Mouse (Mus musculus) gastrocnemius, adult 2 months (tissue): ENCODE measurements around the gene Kbtbd3. TPM values are rescaled to one million over a fixed set of nuclear protein-coding genes. Genes with fewer than 3 reads are reported as not detected.

Experiments used
- DNase-seq: peaks from one replicate; pipeline ENCODE4 v3.0.0; 2022
- H3K27ac ChIP-seq: fragments of 200-600 bp; 2 replicates; pipeline ENCODE4 v1.8.1; 2022; ENCODE audit warnings: mild to moderate bottlenecking
- H3K4me3 ChIP-seq: fragments of 200-600 bp; 2 replicates; pipeline ENCODE4 v1.8.1; 2022; ENCODE audit warnings: mild to moderate bottlenecking, moderate library complexity
- CTCF ChIP-seq: fragments of 200-600 bp; IDR thresholded peaks from 2 replicates; pipeline ENCODE4 v1.8.1; 2022; ENCODE audit warnings: antibody characterized with exemption, mild to moderate bottlenecking, moderate library complexity
- intact Hi-C: fragments of 180-260 bp; cut with DNase I; formaldehyde crosslinking; loops from one replicate; pipeline ENCODE4 v1.15.1; 2025
- long read RNA-seq, 2 experiments: library from polyadenylated mRNA; stranded (forward); transcript quantifications; one replicate each; pipeline ENCODE4 v2.0.0; 2021
- total RNA-seq, 2 experiments: library from RNA; stranded (reverse); gene quantifications; 2 replicates each; pipeline ENCODE4 v1.2.3; 2021

Kbtbd3 gene
- total RNA-seq: 1 to 10 TPM; 4.7 to 5.7 TPM
- long read RNA-seq, experiment 1, partial matches to known transcripts: 1 of 9 reads
- long read RNA-seq, experiment 1, other reads (novel, unspliced or antisense): 1 of 9 reads
- long read RNA-seq, experiment 2, transcript Kbtbd3-202 (4 exons, 2,313 nt): major isoform, 7 of 17 reads
- long read RNA-seq, experiment 2, transcript Kbtbd3-201 (3 exons, 2,231 nt): minor isoform, 5 of 17 reads
- long read RNA-seq, experiment 2, partial matches to known transcripts: 2 of 17 reads
- long read RNA-seq, experiment 2, other reads (novel, unspliced or antisense): 3 of 17 reads

DNA sequence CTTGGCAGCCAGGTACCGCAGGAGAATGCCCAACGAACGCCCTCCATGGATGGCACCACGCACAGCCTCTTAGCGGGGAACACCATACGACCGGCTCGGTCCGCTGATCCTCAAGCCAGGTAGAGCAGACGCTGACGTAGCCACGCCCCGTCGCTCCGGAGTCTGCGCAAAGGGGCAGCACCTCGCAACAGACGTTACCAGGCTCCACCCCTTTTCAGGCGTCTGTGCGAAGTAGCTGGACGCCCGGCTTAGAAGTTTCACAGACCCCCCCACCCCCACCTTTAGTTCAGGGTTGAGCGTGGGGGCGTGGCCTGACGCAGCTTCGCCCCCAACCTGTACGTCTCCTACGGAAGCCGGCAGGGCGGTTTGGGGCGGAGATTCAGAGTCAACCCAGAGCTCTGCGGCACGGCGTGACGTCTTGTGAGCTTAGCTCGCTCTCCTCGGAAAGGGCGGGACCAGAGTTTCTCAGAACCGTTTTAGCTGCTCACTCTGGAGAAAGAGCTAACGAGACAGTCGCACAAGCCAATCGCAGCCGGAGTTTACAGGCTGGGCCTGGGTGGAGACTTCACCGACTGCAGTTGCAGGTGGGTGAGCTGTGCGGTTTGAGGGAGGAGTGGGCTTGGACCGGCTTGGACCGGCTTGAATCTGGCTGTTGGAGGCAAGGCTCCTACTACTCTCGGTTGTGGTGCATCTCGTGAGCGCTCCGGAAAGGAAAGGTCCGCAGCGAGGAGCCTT lies at the start of gene Kbtbd3, which contains the start of gene Aasdhppt:
Kbtbd3 (plus strand) TSS at position 483 of the 735 bp plus-strand sequence.
Aasdhppt (minus strand) TSS at position 121 of the 735 bp plus-strand sequence.
- Histone ChIP-seq H3K27ac (peak within 1 kb of the TSS; percentile 97), H3K4me3 (peak within 1 kb of the TSS; percentile 97)
- peak; percentile 99 for DNase-seq
- TF ChIP-seq CTCF: no peak
- intact Hi-C loops: loop anchor here (2.0 kb wide), 1 partner anchor 67 kb away; the partner anchor contains the start of gene Msantd4

DNA sequence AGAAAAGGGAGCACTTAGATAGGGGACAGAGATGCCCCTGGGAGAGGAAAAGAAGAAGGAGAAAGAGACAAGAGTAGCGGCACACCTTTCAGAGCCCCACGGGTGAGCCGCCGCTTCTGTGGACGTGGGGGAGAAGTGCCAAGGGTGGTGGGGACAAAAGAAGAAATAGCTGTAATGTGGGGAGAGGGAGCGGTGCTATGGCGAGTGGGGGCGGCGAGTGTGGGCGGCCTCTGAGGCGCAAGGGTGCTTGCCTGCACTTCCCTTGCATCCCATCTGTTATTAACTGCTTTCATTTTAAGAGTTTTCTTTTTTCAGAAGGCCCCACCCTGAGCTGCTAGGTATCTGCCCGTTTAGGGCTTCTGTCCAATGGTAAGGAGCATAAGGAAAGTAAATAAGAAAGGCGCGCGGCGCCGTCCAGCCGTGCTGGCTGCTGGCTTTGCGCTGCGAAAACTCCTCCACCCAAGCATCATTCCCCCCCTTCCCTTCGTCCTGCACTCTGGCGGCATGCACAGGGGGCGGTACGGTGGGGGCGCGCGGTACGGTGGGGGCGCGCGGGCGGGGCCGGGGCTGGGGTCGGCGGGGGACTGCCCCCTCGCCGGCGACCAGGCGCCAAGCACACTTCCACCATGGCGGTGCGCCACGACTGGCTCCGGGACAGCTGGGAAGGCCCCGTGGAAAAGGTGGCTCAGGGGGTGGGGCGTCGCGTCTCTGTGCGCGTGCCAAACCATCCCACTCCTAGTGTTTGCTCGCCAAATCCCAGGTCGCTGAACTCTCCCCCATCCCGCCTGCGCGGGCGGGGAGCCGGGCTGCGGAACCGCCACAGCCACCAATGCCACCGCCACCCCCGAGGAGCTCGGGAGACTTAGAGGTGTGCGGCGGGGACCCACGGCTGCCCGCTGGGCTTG lies 49.5 kb upstream of the Kbtbd3 start:
- H3K27ac ChIP-seq: no peak overlapping the region
- H3K4me3 ChIP-seq: peak overlapping the region; percentile 30
- no peak for TF ChIP-seq CTCF
- peak; percentile 58 for DNase-seq
- intact Hi-C loops: no loop called here

DNA sequence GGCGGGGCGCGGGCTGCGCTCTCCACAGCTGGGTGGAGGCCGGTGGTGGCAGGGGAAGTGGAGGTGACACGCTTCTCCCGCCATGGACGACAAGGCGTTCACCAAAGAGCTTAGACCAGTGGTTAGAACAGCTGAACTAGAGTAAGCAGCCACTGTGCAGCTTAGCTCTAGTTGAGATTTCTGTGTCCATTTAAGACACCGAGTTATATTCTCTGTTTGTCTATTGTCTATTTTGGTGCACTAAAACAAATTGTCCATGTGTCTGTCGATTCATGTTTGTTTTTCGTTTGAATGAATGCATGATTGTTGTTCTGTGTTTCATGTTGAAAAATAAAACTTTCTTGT lies 48.9 kb upstream of the Kbtbd3 start:
- no peak for DNase-seq
- TF ChIP-seq CTCF: no peak
- intact Hi-C loops: no loop called here
- Histone ChIP-seq H3K27ac (no peak overlapping the region), H3K4me3 (no peak overlapping the region)

DNA sequence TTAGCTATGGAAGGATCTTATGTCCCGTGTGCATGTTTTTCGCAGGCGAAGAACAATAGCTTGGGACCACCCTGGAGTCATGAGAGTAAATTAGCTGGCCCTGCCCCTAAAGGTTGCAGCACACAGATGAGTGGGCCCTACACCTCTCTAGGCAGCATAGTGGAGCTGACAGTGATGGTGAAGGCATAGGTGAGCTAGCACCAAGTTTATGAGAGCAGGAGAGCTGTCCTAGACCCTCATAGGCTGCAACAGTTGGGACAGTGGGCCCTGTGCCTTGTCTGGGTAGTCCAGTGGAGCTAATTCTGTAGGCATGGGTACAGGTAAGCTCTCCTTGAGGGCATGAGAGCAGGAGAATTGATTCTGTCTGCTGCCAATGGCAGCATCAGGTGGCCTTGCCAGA lies 42.8 kb upstream of the Kbtbd3 start:
- H3K27ac ChIP-seq: no peak overlapping the region
- TF ChIP-seq CTCF: no peak
- H3K4me3 ChIP-seq: no peak overlapping the region
- no peak for DNase-seq
- intact Hi-C loops: no loop called here

DNA sequence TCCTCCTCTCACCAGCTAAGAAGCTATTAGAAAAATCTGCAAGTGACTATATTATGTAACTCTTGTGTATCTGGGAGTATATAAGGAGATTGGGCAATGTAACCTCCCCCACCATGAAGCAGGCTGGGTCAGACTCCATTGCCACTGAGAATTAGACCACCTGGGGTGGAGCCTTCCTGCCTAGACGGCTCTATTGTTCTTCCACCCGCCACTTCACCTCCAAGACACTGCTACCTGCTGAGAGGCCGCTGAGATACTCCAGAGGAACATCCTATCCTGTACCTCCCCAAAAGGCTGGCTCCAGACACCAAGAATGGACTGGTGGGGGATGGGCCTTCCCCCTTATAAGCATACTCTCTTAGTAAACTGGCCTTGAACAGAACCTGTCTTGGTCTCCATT lies 25.8 kb upstream of the Kbtbd3 start:
- no peak for TF ChIP-seq CTCF
- Histone ChIP-seq H3K27ac (no peak overlapping the region), H3K4me3 (no peak overlapping the region)
- intact Hi-C loops: no loop called here
- DNase-seq: no peak

DNA sequence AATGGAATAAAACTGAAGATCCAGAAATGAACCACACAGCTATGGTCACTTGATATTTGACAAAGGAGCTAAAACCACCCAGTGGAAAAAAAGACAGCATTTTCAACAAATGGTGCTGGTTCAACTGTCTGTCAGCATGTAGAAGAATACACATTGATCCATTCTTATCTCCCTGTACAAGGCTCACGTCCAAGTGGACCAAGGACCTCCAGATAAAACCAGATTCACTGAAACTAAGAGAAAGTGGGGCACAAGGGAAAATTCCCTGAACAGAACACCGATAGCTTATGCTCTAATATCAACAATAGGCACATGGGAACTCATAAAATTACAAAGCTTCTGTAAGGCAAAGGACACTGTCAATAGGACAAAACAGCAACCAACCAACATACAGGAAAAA lies 9.2 kb upstream of the Kbtbd3 start:
- TF ChIP-seq CTCF: no peak
- H3K4me3 ChIP-seq: no peak overlapping the region
- intact Hi-C loops: no loop called here

DNA sequence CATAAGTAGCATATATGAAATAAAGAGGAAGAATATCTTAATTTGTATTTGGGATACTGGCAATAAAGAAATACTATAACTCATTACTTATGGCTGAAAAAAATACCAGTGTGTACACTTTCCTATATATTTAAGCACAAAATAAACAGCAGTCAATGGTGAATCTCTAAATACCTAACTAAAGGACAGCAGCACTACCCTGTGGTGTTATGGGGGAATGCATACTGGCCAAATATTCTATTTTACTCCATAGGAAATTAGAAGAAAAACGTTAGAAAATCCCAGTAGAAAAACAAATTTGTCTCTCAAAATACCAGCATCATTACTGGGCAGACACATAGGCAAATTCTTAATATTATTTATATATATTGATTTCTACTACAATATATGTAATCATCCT lies 4.8 kb upstream of the Kbtbd3 start:
- TF ChIP-seq CTCF: peak; percentile 11; the same call in 1 of the 2 replicates
- intact Hi-C loops: no loop called here
- DNase-seq: no peak
- Histone ChIP-seq H3K4me3 (no peak overlapping the region), H3K27ac (no peak overlapping the region)

More for the DNA sequence above, 9.2 kb upstream of the Kbtbd3 start:
- DNase-seq: no peak
- H3K27ac ChIP-seq: no peak overlapping the region

DNA sequence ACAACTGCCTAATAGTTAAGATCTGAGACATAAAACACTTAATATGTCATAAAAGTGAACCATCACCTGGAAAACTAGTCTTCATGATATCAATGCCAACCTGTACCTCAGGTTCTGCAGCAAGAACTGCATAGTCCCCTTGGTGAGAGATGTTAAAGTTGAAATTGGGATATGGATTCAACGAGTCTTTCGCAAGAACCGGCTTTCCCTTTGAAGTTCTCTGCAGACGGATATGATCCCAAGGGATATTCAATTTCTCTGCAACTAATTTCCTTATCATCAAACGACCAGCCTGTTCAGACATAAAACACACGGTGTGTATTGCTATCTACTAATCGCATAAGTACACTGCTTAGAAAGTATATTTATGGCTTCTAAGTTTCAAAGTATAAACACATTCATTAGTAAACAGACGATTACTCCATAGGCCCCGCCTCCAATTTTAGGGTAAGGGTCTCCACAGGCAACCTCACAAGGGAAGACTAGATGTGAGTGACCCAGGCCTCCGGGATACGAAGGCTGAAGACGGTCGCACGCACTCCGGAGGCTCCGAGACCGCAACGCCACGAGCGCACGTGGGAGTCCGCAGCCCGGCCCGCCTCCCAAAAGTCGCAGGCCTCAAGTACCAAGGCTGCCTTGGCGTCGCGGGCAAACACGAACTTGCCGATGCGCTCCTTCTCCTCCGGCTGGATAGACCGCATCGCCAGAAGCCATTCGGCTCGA lies 844 bp upstream of the Kbtbd3 start:
- Histone ChIP-seq H3K4me3 (peak overlapping the region; percentile 97), H3K27ac (peak overlapping the region; percentile 97)
- TF ChIP-seq CTCF: no peak
- intact Hi-C loops: loop anchor here (2.0 kb wide), 1 partner anchor 68 kb away; the partner anchor contains the start of gene Msantd4
- DNase-seq: no peak

DNA sequence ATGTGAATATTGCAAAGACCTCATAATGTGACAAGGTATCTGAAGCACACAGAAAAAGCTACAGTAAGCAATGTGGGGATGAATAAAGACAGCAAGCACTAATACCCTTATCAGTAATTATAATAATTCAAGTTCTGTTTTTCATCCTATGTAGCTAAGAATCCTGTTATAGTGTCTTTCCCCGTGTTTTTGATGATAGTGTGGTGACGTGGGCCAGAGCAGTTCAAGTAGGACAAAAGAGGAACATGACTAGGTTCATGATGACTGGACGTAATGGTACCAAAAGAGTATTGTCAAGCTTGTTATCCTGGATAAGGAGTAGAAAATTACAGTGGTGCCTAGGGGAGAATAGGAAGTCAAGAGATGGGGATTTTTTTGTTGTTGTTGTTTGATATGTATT lies 1.1 kb downstream of the Kbtbd3 start:
- DNase-seq: no peak
- Histone ChIP-seq H3K27ac (peak overlapping the region; percentile 97), H3K4me3 (peak overlapping the region; percentile 97)
- intact Hi-C loops: no loop called here
- no peak for TF ChIP-seq CTCF

DNA sequence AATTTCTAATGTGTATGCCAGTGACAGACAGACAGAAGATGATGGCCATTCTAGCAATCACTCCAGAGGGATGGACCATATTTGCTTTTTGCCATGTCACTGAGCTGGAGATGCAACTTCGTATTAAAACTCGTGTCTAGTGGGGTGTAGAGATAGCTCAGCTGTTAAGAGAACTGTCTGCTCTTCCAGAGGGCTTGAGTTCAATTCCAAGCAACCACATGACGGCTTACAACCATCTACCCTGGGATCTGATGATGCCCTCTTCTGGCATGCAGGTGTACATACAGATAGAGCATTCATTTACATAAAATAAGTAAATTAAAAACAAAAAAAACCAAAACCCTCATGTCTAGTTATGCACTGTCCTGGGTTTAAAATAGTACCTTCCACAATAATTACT lies 1.5 kb downstream of the Kbtbd3 start:
- Histone ChIP-seq H3K27ac (no peak overlapping the region), H3K4me3 (no peak overlapping the region)
- TF ChIP-seq CTCF: no peak; the same call in 1 of the 2 replicates
- no peak for DNase-seq
- intact Hi-C loops: no loop called here

DNA sequence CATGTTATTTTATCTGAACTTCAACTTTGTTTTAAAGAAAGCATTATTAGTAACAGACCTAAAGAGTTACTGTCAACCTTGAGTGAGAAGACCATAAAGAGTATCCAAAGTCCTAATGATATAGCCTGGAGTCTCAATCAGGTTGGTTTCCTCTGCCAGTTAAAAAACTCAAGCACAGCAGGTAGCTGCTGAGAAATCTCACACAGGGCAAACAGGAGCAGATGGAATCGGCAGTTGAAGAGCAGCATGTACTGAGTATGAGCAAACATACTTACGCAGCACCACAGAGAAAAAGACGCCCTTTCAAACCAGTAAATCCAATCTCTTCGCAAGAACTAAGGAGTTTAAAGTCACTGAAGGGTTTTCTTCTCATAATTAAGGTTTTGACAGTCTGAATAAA lies 4.3 kb downstream of the Kbtbd3 start:
- Histone ChIP-seq H3K4me3 (no peak overlapping the region), H3K27ac (no peak overlapping the region)
- no peak for DNase-seq
- intact Hi-C loops: no loop called here
- TF ChIP-seq CTCF: no peak

DNA sequence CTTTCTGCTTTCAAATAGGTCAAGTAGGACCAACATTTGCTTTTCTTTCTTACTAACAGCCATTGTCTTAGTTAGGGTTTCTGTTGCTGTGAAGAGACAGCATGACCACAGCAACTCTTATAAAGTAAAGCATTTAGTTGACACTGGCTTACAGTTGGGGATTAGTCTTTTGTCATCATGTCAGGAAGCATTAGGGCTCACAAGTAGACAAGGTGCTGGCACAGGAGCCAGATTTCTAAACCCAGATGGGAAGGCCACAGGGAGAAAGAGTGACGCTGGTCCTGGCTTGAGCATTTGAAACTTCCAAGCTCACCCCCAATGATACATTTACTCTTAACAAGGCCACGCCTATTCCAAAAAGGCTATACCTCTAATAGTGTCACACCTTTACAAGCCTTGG lies 6.1 kb downstream of the Kbtbd3 start:
- no peak overlapping the region for H3K4me3 ChIP-seq
- H3K27ac ChIP-seq: no peak overlapping the region
- DNase-seq: no peak
- intact Hi-C loops: no loop called here
- TF ChIP-seq CTCF: no peak
